In the genomic region with DNA sequence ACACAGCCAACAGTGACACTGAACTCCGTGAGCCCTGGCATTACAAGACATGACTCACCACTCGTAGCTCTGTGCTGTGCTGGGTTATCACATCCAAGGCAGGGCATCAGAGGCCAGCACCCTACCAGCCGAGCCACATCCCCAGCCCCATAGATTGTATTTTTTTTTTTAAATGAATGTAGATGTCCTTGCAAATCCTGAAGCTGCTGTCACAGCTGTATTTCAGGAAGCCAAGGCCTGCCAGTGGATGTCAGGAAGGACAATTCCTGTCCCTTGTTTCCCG, we compare ENCODE assay signal across 11 mouse cellular contexts. TPM values are rescaled to one million over a fixed set of nuclear protein-coding genes. Genes with fewer than 3 reads are reported as not detected.
DNase-seq lines count a peak whose midpoint lies in the region; ATAC-seq and TF ChIP-seq lines count a peak whose summit lies in the region.
"Had no signal": no experiment of that assay in that cellular context is flagged by ENCODE, and none has a peak within 500 bp of the region (broad histone marks: within the 10 kb centered on the region; RNA-seq: fewer than 3 reads in every experiment).

No protein-coding gene starts in this region.

- TF ChIP-seq POLR2A in bone marrow macrophage, adult 2 months (IDR thresholded peaks at IDR 0.05; ENCODE audit: borderline replicate concordance, low read depth, low read length): no peak
- TF ChIP-seq POLR2A in thymus, adult 2 months (IDR thresholded peaks at IDR 0.05; ENCODE audit: control insufficient read depth, extremely low read depth, insufficient read depth, low read length, poor library complexity): no peak

- no peaks in the 10 kb centered on the region for H3K9me3 ChIP-seq in heart, embryonic 16.5 days (replicated peaks; ENCODE audit: control insufficient read depth, low read length)
- H3K9me3 ChIP-seq in liver, embryonic 15.5 days (replicated peaks): no peaks in the 10 kb centered on the region
- H3K9me3 ChIP-seq in hindbrain, embryonic 13.5 days: no peaks in the 10 kb centered on the region
- H3K9me3 ChIP-seq: G1E had no signal

- H3K27ac ChIP-seq in heart, embryonic 16.5 days (ENCODE audit: low read length): peak overlapping the region; percentile 6; the same call in 1 of the 2 replicates
- H3K27ac ChIP-seq in bone marrow macrophage, adult 2 months (ENCODE audit: insufficient read depth, low read depth, low read length): peak overlapping the region; percentile 96
- peak overlapping the region; percentile 73 for H3K27ac ChIP-seq in liver, embryonic 15.5 days (replicated peaks)
- H3K27ac ChIP-seq in thymus, adult 2 months (ENCODE audit: control insufficient read depth, insufficient read depth, low read length): no peak overlapping the region
- no peak overlapping the region for H3K27ac ChIP-seq in hindbrain, embryonic 13.5 days

- no peak overlapping the region for H3K4me3 ChIP-seq in heart, embryonic 16.5 days (ENCODE audit: low read length)
- no peak overlapping the region for H3K4me3 ChIP-seq in C2C12 (ENCODE audit: insufficient read depth, poor library complexity, severe bottlenecking)
- H3K4me3 ChIP-seq in bone marrow macrophage, adult 2 months (ENCODE audit: insufficient read depth, low read length): no peak overlapping the region
- no peak overlapping the region for H3K4me3 ChIP-seq in liver, embryonic 15.5 days (replicated peaks)
- no peak overlapping the region for H3K4me3 ChIP-seq in thymus, adult 2 months (ENCODE audit: control insufficient read depth, insufficient read depth, low read length)
- H3K4me3 ChIP-seq in hindbrain, embryonic 13.5 days: no peak overlapping the region

- no peak for TF ChIP-seq CTCF in C2C12 (IDR thresholded peaks at IDR 0.05; ENCODE audit: control insufficient read depth, insufficient read depth, insufficient read length)
- no peak for TF ChIP-seq CTCF in bone marrow macrophage, adult 2 months (IDR thresholded peaks at IDR 0.05; ENCODE audit: low read depth, low read length)
- no peak for TF ChIP-seq CTCF in thymus, adult 2 months (IDR thresholded peaks at IDR 0.05; ENCODE audit: borderline replicate concordance, control insufficient read depth, extremely low read depth, insufficient read depth, low read length, poor library complexity)

- 32% methylated on average over 4 of the region's 4 CpGs for WGBS in heart, embryonic 16.5 days
- WGBS in liver, embryonic 15.5 days (ENCODE audit: insufficient replicate concordance): 25% methylated on average over 4 of the region's 4 CpGs
- WGBS in thymus, adult 2 months: 67% methylated on average over 4 of the region's 4 CpGs
- 61% methylated on average over 4 of the region's 4 CpGs for WGBS in hindbrain, embryonic 13.5 days

- DNase-seq in heart, postnatal 4 days: no peak
- no peak for DNase-seq in thymus, adult 2 months
- DNase-seq in left cerebral cortex, adult 8-10 months (ENCODE audit: low spot score in 2 of 2): no peak
- DNase-seq: midbrain, embryonic 14.5 days had no signal

- no peaks in the 10 kb centered on the region for H3K27me3 ChIP-seq in heart, embryonic 16.5 days (ENCODE audit: control insufficient read depth, insufficient read depth, low read length)
- no peaks in the 10 kb centered on the region for H3K27me3 ChIP-seq in C2C12 (ENCODE audit: control insufficient read depth, insufficient read depth, insufficient read length)
- no peaks in the 10 kb centered on the region for H3K27me3 ChIP-seq in liver, embryonic 15.5 days
- no peaks in the 10 kb centered on the region for H3K27me3 ChIP-seq in thymus, adult 2 months (ENCODE audit: control insufficient read depth, insufficient read depth, low read length)
- no peaks in the 10 kb centered on the region for H3K27me3 ChIP-seq in hindbrain, embryonic 13.5 days

- no peaks in the 10 kb centered on the region for H3K79me2 ChIP-seq in C2C12 (ENCODE audit: control insufficient read depth, insufficient read depth)

- no peak for ATAC-seq in heart, embryonic 16.5 days (replicated peaks; ENCODE audit: extremely low read depth, insufficient read depth, low FRiP score)
- peak; percentile 46; the same call in 1 of the 2 replicates for ATAC-seq in liver, embryonic 15.5 days (ENCODE audit: insufficient read depth)
- ATAC-seq in hindbrain, embryonic 13.5 days (ENCODE audit: low FRiP score): no peak
- ATAC-seq: forebrain, embryonic 16.5 days had no signal

- H3K36me3 ChIP-seq in heart, embryonic 16.5 days (ENCODE audit: control insufficient read depth, insufficient read depth): no peaks in the 10 kb centered on the region
- H3K36me3 ChIP-seq in C2C12 (ENCODE audit: control insufficient read depth, insufficient read depth): no peaks in the 10 kb centered on the region
- H3K36me3 ChIP-seq in liver, embryonic 15.5 days (replicated peaks): no peaks in the 10 kb centered on the region
- no peaks in the 10 kb centered on the region for H3K36me3 ChIP-seq in thymus, adult 2 months (ENCODE audit: control insufficient read depth, insufficient read depth, low read length)
- H3K36me3 ChIP-seq in hindbrain, embryonic 13.5 days: no peaks in the 10 kb centered on the region
- H3K36me3 ChIP-seq: G1E had no signal

- H3K79me3 ChIP-seq in C2C12 (ENCODE audit: low read depth): no peaks in the 10 kb centered on the region

- no peak overlapping the region for H3ac ChIP-seq in C2C12 (ENCODE audit: control insufficient read depth, insufficient read length, low read depth)

- H3K4me2 ChIP-seq in heart, embryonic 16.5 days (ENCODE audit: low read depth, low read length): no peak overlapping the region
- peak overlapping the region; percentile 5; the same call in 1 of the 2 replicates for H3K4me2 ChIP-seq in liver, embryonic 15.5 days
- H3K4me2 ChIP-seq in hindbrain, embryonic 13.5 days: no peak overlapping the region

- peak overlapping the region; percentile 31; the same call in 1 of the 2 replicates for H3K9ac ChIP-seq in heart, embryonic 16.5 days (ENCODE audit: low read length)
- H3K9ac ChIP-seq in liver, embryonic 15.5 days: peak overlapping the region; percentile 37; the same call in 1 of the 2 replicates
- no peak overlapping the region for H3K9ac ChIP-seq in hindbrain, embryonic 13.5 days

- peaks cover 51% of the 10 kb centered on the region for H3K4me1 ChIP-seq in heart, embryonic 16.5 days (ENCODE audit: control insufficient read depth, insufficient read depth, low read length)
- H3K4me1 ChIP-seq in bone marrow macrophage, adult 2 months (ENCODE audit: control insufficient read depth, insufficient read depth, low read length): peaks cover 87% of the 10 kb centered on the region
- H3K4me1 ChIP-seq in liver, embryonic 15.5 days (replicated peaks): peaks cover 80% of the 10 kb centered on the region
- H3K4me1 ChIP-seq in thymus, adult 2 months (replicated peaks; ENCODE audit: control insufficient read depth, insufficient read depth, low read length): peaks cover 45% of the 10 kb centered on the region
- peaks cover 49% of the 10 kb centered on the region for H3K4me1 ChIP-seq in hindbrain, embryonic 13.5 days (replicated peaks)

TF ChIP-seq in C2C12, 6 proteins besides CTCF, POLR2A, EP300 and RAD21:
- TF ChIP-seq USF1 (IDR thresholded peaks at IDR 0.05; ENCODE audit: low read depth) (no peak), FOSL1 (IDR thresholded peaks at IDR 0.05; ENCODE audit: insufficient read depth, low read length, poor library complexity, severe bottlenecking) (peak; percentile 45)

RNA-seq across cellular contexts. Expression of a gene that starts 26.4 kb away (rescaled TPM):
- not detected in 2 replicates for polyA plus RNA-seq in heart, embryonic 16.5 days (2015; fragmentation: Nextera tagmentation; extraction: Ambion mirVana)
- total RNA-seq in heart, postnatal 4 days (2021): not detected
- polyA plus RNA-seq in C2C12 (2012; fragmentation: generic; extraction: Trizol): not detected
- 4.1 and 6.4 TPM in 2 replicates for polyA plus RNA-seq in bone marrow macrophage, adult 2 months (2012; ENCODE audit: insufficient read depth, insufficient read length, missing spikeins)
- 0.09 TPM in 1 of 2 replicates, not detected in the other for polyA plus RNA-seq in liver, embryonic 15.5 days (2015; fragmentation: Nextera tagmentation; extraction: Ambion mirVana)
- 0.15 TPM in 1 of 2 replicates, not detected in the other for polyA plus RNA-seq in thymus, adult 2 months (2012; rRNA removed)
- total RNA-seq in left cerebral cortex, adult 8-10 months (2022): 1 to 10 TPM; 3.8 to 6.4 (median 4.8) TPM
- polyA plus RNA-seq in hindbrain, embryonic 13.5 days (2015; fragmentation: Nextera tagmentation; extraction: Ambion mirVana): 0.51 and 0.75 TPM in 2 replicates
- polyA plus RNA-seq: G1E had no signal

RNA-seq across cellular contexts. Expression of a gene that starts 33.5 kb away (rescaled TPM):
- 11.0 and 12.0 TPM in 2 replicates for polyA plus RNA-seq in heart, embryonic 16.5 days (2015; fragmentation: Nextera tagmentation; extraction: Ambion mirVana)
- total RNA-seq in heart, postnatal 4 days (2021): 10 to 100 TPM; 17.9 to 19.4 TPM
- polyA plus RNA-seq in C2C12 (2012; fragmentation: generic; extraction: Trizol): 23.3 TPM
- 193 and 213 TPM in 2 replicates for polyA plus RNA-seq in bone marrow macrophage, adult 2 months (2012; ENCODE audit: insufficient read depth, insufficient read length, missing spikeins)
- polyA plus RNA-seq in liver, embryonic 15.5 days (2015; fragmentation: Nextera tagmentation; extraction: Ambion mirVana): 27.0 and 27.3 TPM in 2 replicates
- polyA plus RNA-seq in thymus, adult 2 months (2012; rRNA removed): 37.9 and 38.8 TPM in 2 replicates
- total RNA-seq in left cerebral cortex, adult 8-10 months (2022): 10 to 100 TPM; 16.3 to 24.5 (median 18.9) TPM
- polyA plus RNA-seq in hindbrain, embryonic 13.5 days (2015; fragmentation: Nextera tagmentation; extraction: Ambion mirVana): 5.8 and 7.6 TPM in 2 replicates

RNA-seq across cellular contexts. Expression of a gene that starts 40.6 kb away (rescaled TPM):
- polyA plus RNA-seq in heart, embryonic 16.5 days (2015; fragmentation: Nextera tagmentation; extraction: Ambion mirVana): 11.9 and 13.9 TPM in 2 replicates
- total RNA-seq in heart, postnatal 4 days (2021): 1 to 10 TPM; 6.2 to 7.6 TPM
- polyA plus RNA-seq in C2C12 (2012; fragmentation: generic; extraction: Trizol): 10.8 TPM
- polyA plus RNA-seq in bone marrow macrophage, adult 2 months (2012; ENCODE audit: insufficient read depth, insufficient read length, missing spikeins): 3.8 and 4.4 TPM in 2 replicates
- 10.0 and 13.2 TPM in 2 replicates for polyA plus RNA-seq in liver, embryonic 15.5 days (2015; fragmentation: Nextera tagmentation; extraction: Ambion mirVana)
- 37.5 and 55.4 TPM in 2 replicates for polyA plus RNA-seq in thymus, adult 2 months (2012; rRNA removed)
- under 1 TPM; 0.18 to 0.63 (median 0.26) TPM for total RNA-seq in left cerebral cortex, adult 8-10 months (2022)
- 3.8 and 4.4 TPM in 2 replicates for polyA plus RNA-seq in hindbrain, embryonic 13.5 days (2015; fragmentation: Nextera tagmentation; extraction: Ambion mirVana)

Comparison
In these comparisons a context has a peak if more than half of its experiments do, and no peak if none do; other contexts are left out.
1. H3K27ac ChIP-seq: peak in heart, embryonic 16.5 days (single experiment), bone marrow macrophage, adult 2 months (single experiment) and liver, embryonic 15.5 days (single experiment); none in thymus, adult 2 months (single experiment) and hindbrain, embryonic 13.5 days (single experiment).